Mouse (Mus musculus) ES-E14 (cell line): ENCODE measurements around the gene Taf9.

Source experiments
- HCFC1 ChIP-seq: IDR thresholded peaks from 2 replicates; pipeline ENCODE4 v1.6.1; 2012; ENCODE audit warnings: low read length, inconsistent platforms, borderline replicate concordance; ENCODE audit not compliant: insufficient read depth
- MAFK ChIP-seq: IDR thresholded peaks from 2 replicates; pipeline ENCODE4 v1.6.1; 2014; ENCODE audit warnings: mild to moderate bottlenecking, low read depth, low read length, inconsistent platforms; ENCODE audit not compliant: insufficient read depth
- ZC3H11A ChIP-seq: IDR thresholded peaks from 2 replicates; pipeline ENCODE4 v1.6.1; 2012; ENCODE audit warnings: low read depth, mild to moderate bottlenecking, inconsistent platforms, low read length, borderline replicate concordance
- ZNF384 ChIP-seq: IDR thresholded peaks from 2 replicates; pipeline ENCODE4 v1.6.1; 2012; ENCODE audit warnings: low read depth, low read length, inconsistent platforms

GRCm38 (mm10) chr13:100611266-100611665 lies 40.1 kb upstream of the Taf9 start:
- TF ChIP-seq ZC3H11A (no peak), HCFC1 (no peak), MAFK (no peak), ZNF384 (no peak)
